ENCODE assay signal across 27 mouse cellular contexts in the genomic region with DNA sequence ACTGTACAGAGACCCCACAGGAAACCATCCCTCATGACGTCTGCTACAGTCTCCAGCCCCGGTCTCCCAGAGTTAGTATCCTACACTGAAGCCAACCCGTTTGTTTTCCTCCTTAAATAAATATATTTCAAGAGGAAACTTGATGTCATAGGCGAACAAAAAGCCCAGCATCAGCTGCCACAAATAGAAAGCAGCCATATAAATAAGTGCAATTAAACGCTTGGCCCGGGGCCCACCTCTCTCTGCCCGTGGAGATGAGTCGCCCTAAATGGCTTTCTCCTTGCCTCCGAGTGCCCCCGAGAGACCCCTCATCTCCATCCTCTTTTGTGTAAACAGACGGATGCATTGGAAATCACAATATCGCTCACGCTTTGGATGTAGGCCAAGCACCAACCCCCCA.
A peak's percentile ranks its signal among the peaks of the same experiment; 100 is the strongest.
DNase-seq lines count a peak whose midpoint lies in the region; ATAC-seq and TF ChIP-seq lines count a peak whose summit lies in the region.
"Had no signal": no experiment of that assay in that cellular context is flagged by ENCODE, and none has a peak within 500 bp of the region (broad histone marks: within the 10 kb centered on the region; RNA-seq: fewer than 3 reads in every experiment).

No protein-coding gene starts in this region.

- whole genome bisulfite sequencing in lung, embryonic 14.5 days = 45% methylated on average over 13 of the region's 13 CpGs
- 48% methylated on average over 13 of the region's 13 CpGs for whole genome bisulfite sequencing in lung, postnatal 0 days
- 33% methylated on average over 13 of the region's 13 CpGs for WGBS in neural tube, embryonic 13.5 days

- no peaks in the 10 kb centered on the region; the same call in 1 of the 2 replicates for H3K9me3 ChIP-seq in lung, embryonic 14.5 days (ENCODE audit: low read depth, low read length)
- no peaks in the 10 kb centered on the region for H3K9me3 ChIP-seq in lung, postnatal 0 days (ENCODE audit: low read length)
- no peaks in the 10 kb centered on the region; the same call in 1 of the 2 replicates for H3K9me3 ChIP-seq in neural tube, embryonic 13.5 days
- H3K9me3 ChIP-seq: embryonic facial prominence, embryonic 13.5 days; forebrain, embryonic 13.5 days; heart, embryonic 13.5 days had no signal

- no peak for TF ChIP-seq EP300 in lung, postnatal 0 days (IDR thresholded peaks at IDR 0.05)

- H3K36me3 ChIP-seq in lung, embryonic 14.5 days (ENCODE audit: insufficient read depth) = no peaks in the 10 kb centered on the region
- H3K36me3 ChIP-seq in lung, postnatal 0 days (ENCODE audit: insufficient read depth, low read length) = no peaks in the 10 kb centered on the region
- no peaks in the 10 kb centered on the region for H3K36me3 ChIP-seq in neural tube, embryonic 13.5 days
- H3K36me3 ChIP-seq: heart, embryonic 10.5 days; heart, embryonic 13.5 days had no signal

- peak; percentile 44; the same call in 1 of the 2 replicates for ATAC-seq in lung, embryonic 14.5 days (ENCODE audit: insufficient read depth)
- peak; percentile 49 for ATAC-seq in lung, postnatal 0 days
- ATAC-seq in neural tube, embryonic 13.5 days (ENCODE audit: low read depth) = peak; percentile 44
- ATAC-seq: CD4-positive, CD25-positive, alpha-beta regulatory T cell, adult 4 months; forebrain, embryonic 13.5 days; forebrain, embryonic 16.5 days had no signal

- H3K9ac ChIP-seq in lung, embryonic 14.5 days = no peak overlapping the region
- no peak overlapping the region for H3K9ac ChIP-seq in lung, postnatal 0 days (replicated peaks; ENCODE audit: low read depth)
- no peak overlapping the region for H3K9ac ChIP-seq in neural tube, embryonic 13.5 days
- H3K9ac ChIP-seq: embryonic facial prominence, embryonic 13.5 days; forebrain, embryonic 13.5 days; heart, embryonic 13.5 days had no signal

- no peak overlapping the region for H3K4me3 ChIP-seq in lung, embryonic 14.5 days (ENCODE audit: low read depth, low read length)
- no peak overlapping the region for H3K4me3 ChIP-seq in lung, postnatal 0 days (ENCODE audit: low read depth, low read length)
- H3K4me3 ChIP-seq in neural tube, embryonic 13.5 days = no peak overlapping the region
- H3K4me3 ChIP-seq: embryonic facial prominence, embryonic 10.5 days; embryonic facial prominence, embryonic 13.5 days; erythroblast, embryonic 14.5 days; forebrain, embryonic 13.5 days; heart, adult 2 months; heart, embryonic 10.5 days; heart, embryonic 13.5 days had no signal

- H3K4me2 ChIP-seq in lung, embryonic 14.5 days = no peak overlapping the region
- no peak overlapping the region for H3K4me2 ChIP-seq in lung, postnatal 0 days (replicated peaks; ENCODE audit: low read depth, low read length)
- no peak overlapping the region for H3K4me2 ChIP-seq in neural tube, embryonic 13.5 days
- H3K4me2 ChIP-seq: embryonic facial prominence, embryonic 13.5 days; forebrain, embryonic 13.5 days; heart, embryonic 13.5 days had no signal

- no peak for TF ChIP-seq CTCF in lung, embryonic 14.5 days (IDR thresholded peaks at IDR 0.05; ENCODE audit: low read depth)
- TF ChIP-seq CTCF in lung, postnatal 0 days (IDR thresholded peaks at IDR 0.05) = no peak

- no peaks in the 10 kb centered on the region for H3K27me3 ChIP-seq in lung, embryonic 14.5 days (ENCODE audit: insufficient read depth, low read length)
- no peaks in the 10 kb centered on the region for H3K27me3 ChIP-seq in lung, postnatal 0 days (replicated peaks; ENCODE audit: insufficient read depth, low read length)
- H3K27me3 ChIP-seq in neural tube, embryonic 13.5 days = peaks cover 10% of the 10 kb centered on the region
- H3K27me3 ChIP-seq: embryonic facial prominence, embryonic 13.5 days; forebrain, embryonic 13.5 days; heart, embryonic 13.5 days had no signal

- DNase-seq in lung, embryonic 14.5 days = peak; percentile 74
- DNase-seq in lung, postnatal 36 days = no peak
- DNase-seq in lung, postnatal 0 days (ENCODE audit: low spot score) = peak; percentile 32
- no peak for DNase-seq in lung, postnatal 25 days (ENCODE audit: low spot score)
- no peak for DNase-seq in neural tube, embryonic 10.5 days (ENCODE audit: extremely low spot score, low spot score)
- DNase-seq in lung, postnatal 4 days = peak; percentile 43 to 49
- no peak for DNase-seq in liver
- DNase-seq: adrenal gland, adult 2 months; adrenal gland, postnatal 14 days; cerebellum, adult 11-12 months; cerebellum, adult 8-10 months; cerebellum, postnatal 36 days; embryo, embryonic 11 days; gastrocnemius, postnatal 10 days; gastrocnemius, postnatal 36 days; heart, adult 2 months; heart, postnatal 14 days; heart, postnatal 4 days had no signal

- H3K27ac ChIP-seq in lung, embryonic 14.5 days (ENCODE audit: low read depth) = no peak overlapping the region
- H3K27ac ChIP-seq in lung, postnatal 0 days (ENCODE audit: low read length) = no peak overlapping the region
- no peak overlapping the region; the same call in 1 of the 2 replicates for H3K27ac ChIP-seq in neural tube, embryonic 13.5 days (replicated peaks)
- H3K27ac ChIP-seq: embryonic facial prominence, embryonic 10.5 days; embryonic facial prominence, embryonic 13.5 days; forebrain, embryonic 13.5 days; heart, adult 2 months; heart, embryonic 10.5 days; heart, embryonic 13.5 days had no signal

- H3K4me1 ChIP-seq in lung, embryonic 14.5 days (ENCODE audit: insufficient read depth) = peaks cover 4% of the 10 kb centered on the region
- no peaks in the 10 kb centered on the region for H3K4me1 ChIP-seq in lung, postnatal 0 days (ENCODE audit: insufficient read depth, low read depth, low read length)
- peaks cover 38% of the 10 kb centered on the region for H3K4me1 ChIP-seq in neural tube, embryonic 13.5 days (replicated peaks)
- H3K4me1 ChIP-seq: heart, embryonic 10.5 days had no signal

Comparison
In these comparisons a context has a peak if more than half of its experiments do, and no peak if none do; other contexts are left out.
1. DNase-seq: peak in lung, embryonic 14.5 days (single experiment), lung, postnatal 0 days (single experiment) and lung, postnatal 4 days (2 of 2); none in lung, postnatal 36 days (single experiment), lung, postnatal 25 days (single experiment), neural tube, embryonic 10.5 days (single experiment) and liver (single experiment).
2. Peak in every context shown above with its lines, with median percentiles within 50 percentile points of each other: ATAC-seq.